Mouse (Mus musculus) liver, embryonic 16.5 days (tissue): Measurements from ENCODE around the gene Aff1. TPM values are rescaled to one million over a fixed set of nuclear protein-coding genes. Genes with fewer than 3 reads are reported as not detected.

ENCODE experiments used
- ATAC-seq: fragments of 200-750 bp; cut with Nextera tagmentation; 2 replicates; pipeline ENCODE4 v1.8.0; 2017; ENCODE audit warnings: low read depth, mild to moderate bottlenecking, moderate number of reproducible peaks, moderate library complexity
- H3K27ac ChIP-seq: fragments of 300-500 bp; sonication (generic); 2 replicates; pipeline ENCODE4 v1.5.1; 2014; ENCODE audit warnings: mild to moderate bottlenecking, low read length
- H3K27me3 ChIP-seq: fragments of 300-500 bp; sonication (generic); 2 replicates; pipeline ENCODE4 v1.6.1; 2014; ENCODE audit warnings: low read depth, low read length, mixed read lengths; ENCODE audit not compliant: control insufficient read depth, insufficient read depth
- H3K36me3 ChIP-seq: fragments of 300-500 bp; sonication (generic); 2 replicates; pipeline ENCODE4 v1.6.1; 2014; ENCODE audit warnings: mild to moderate bottlenecking; ENCODE audit not compliant: control insufficient read depth, insufficient read depth
- H3K4me1 ChIP-seq: fragments of 300-500 bp; sonication (generic); 2 replicates; pipeline ENCODE4 v1.6.1; 2014; ENCODE audit warnings: low read depth, low read length, mixed read lengths; ENCODE audit not compliant: control insufficient read depth
- H3K4me2 ChIP-seq: fragments of 300-500 bp; sonication (generic); 2 replicates; pipeline ENCODE4 v1.6.1; 2014; ENCODE audit warnings: low read depth, low read length, mixed read lengths
- H3K4me3 ChIP-seq: fragments of 300-500 bp; sonication (generic); 2 replicates; pipeline ENCODE4 v1.5.1; 2014; ENCODE audit warnings: low read depth, mild to moderate bottlenecking, low read length
- H3K9ac ChIP-seq: fragments of 300-500 bp; sonication (generic); 2 replicates; pipeline ENCODE4 v1.6.1; 2014; ENCODE audit warnings: low read depth, low read length
- H3K9me3 ChIP-seq: fragments of 300-500 bp; sonication (generic); replicated peaks from 2 replicates; pipeline ENCODE4 v1.6.1; 2016; ENCODE audit warnings: low read length; ENCODE audit not compliant: control insufficient read depth
- WGBS: fragments of 180-500 bp; shearing (Covaris S2); extraction: QIAGEN DNeasy Blood & Tissue Kit; methylation state at CpG from one replicate; pipeline ENCODE4 v1.1.7; 2014; ENCODE audit not compliant: insufficient replicate concordance; 5-methylcytosine and 5-hydroxymethylcytosine counted together
- polyA plus RNA-seq: library from polyadenylated mRNA; unstranded; fragments of >200 nt; fragmentation: Nextera tagmentation; extraction: Ambion mirVana; gene quantifications from 2 replicates; pipeline ENCODE4 v1.2.1, GENCODE M21; 2015

Gene Aff1
- polyA plus RNA-seq, 1 experiment from 2014 or later, result 17.7 TPM

DNA sequence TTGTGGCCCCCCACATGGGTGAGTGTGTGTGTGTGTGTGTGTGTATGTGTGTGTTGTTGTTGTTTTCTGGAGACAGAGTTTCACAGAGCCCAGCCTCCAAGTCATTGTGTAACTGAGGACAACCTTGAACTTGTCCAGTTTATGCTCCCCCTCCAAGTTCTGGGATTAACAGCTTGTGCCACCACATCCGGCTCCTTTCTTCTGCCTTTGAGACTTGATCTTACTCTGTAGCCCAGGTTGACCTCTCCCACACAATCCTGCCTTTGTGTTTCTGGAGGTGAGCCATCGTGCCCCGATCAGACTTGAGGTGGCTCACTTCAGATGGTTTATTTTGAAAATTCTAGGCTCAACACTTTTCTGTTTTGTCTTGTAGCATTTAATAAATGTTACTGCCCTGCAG is 10.3 kb upstream of the Aff1 start:
- Histone ChIP-seq H3K9me3 (no peaks in the 10 kb centered on the region), H3K9ac (no peak overlapping the region), H3K36me3 (no peaks in the 10 kb centered on the region), H3K4me1 (no peaks in the 10 kb centered on the region), H3K27ac (no peak overlapping the region), H3K4me2 (no peak overlapping the region), H3K4me3 (no peak overlapping the region), H3K27me3 (no peaks in the 10 kb centered on the region)
- ATAC-seq, result no peak
- 54% methylated on average over 3 of the region's 3 CpGs for WGBS

DNA sequence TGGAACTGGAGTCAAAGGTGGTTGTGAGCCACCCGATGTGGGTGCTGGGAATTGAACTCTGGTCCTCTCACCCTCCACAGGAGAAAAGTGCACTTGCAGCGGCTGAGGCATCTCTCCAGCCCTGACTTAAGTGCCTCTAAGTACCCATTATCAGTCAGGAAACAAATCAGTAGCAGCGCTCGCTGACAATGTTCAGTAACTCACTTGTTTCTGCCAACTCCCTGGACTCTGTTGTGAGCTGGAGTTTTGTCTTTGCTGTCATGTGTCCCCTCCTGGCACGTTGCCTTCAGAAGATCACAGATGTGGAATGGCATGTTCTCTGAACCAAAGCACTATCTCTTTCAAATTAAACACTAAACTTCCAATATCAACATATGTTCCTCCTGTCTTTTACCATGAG is 2.5 kb upstream of the Aff1 start:
- Histone ChIP-seq H3K4me3 (no peak overlapping the region), H3K9me3 (no peaks in the 10 kb centered on the region), H3K27me3 (peaks cover 24% of the 10 kb centered on the region), H3K9ac (no peak overlapping the region), H3K27ac (no peak overlapping the region), H3K4me2 (no peak overlapping the region), H3K4me1 (peaks cover 11% of the 10 kb centered on the region), H3K36me3 (no peaks in the 10 kb centered on the region)
- no peak for ATAC-seq
- 53% methylated on average over 5 of the region's 5 CpGs for WGBS

DNA sequence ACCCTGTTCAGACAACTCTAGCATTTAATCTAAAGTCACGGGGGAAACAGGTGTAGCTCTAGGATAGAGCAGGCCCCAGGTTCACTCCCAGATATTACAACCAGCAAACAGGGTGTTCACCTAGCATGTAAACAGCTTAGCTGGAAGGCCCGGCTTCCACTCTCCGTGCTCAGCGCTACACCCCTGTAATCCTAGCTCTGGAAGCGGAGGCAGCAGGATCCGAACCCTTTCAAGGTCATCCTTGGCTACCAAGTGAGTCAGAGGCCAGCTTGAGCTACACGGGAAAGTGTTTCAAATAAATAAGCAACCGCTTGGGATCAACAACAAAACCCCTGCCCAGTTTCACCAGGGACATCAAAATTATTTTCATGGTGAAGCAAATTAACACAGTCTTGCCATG is 2.0 kb upstream of the Aff1 start:
- 78% methylated on average over 8 of the region's 8 CpGs for WGBS
- Histone ChIP-seq H3K36me3 (no peaks in the 10 kb centered on the region), H3K9ac (no peak overlapping the region), H3K9me3 (no peaks in the 10 kb centered on the region), H3K27me3 (peaks cover 30% of the 10 kb centered on the region), H3K4me1 (peaks cover 11% of the 10 kb centered on the region), H3K4me2 (no peak overlapping the region), H3K27ac (no peak overlapping the region), H3K4me3 (no peak overlapping the region)
- no peak for ATAC-seq

DNA sequence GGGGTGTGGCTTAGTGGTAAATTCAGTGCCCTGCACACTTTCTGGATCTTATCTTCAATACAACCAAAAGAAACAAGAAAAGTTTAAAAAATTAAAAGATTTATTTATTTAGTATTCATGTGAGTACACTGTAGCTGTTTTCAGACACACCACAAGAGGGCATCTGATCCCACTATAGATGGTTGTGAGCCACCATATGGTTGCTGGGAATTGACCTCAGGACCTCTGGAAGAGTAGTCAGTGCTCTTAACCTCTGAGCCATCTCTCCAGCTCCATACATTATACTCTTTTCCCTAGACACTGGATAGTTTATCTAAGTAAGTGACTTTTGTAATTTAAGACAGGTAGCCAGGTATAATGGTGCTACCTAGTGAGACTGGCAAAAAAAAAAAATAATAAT is 1.0 kb upstream of the Aff1 start:
- no peak for ATAC-seq
- no peak overlapping the region; the same call in none of the 2 replicates for H3K4me3 ChIP-seq
- H3K27me3 ChIP-seq, result peaks cover 34% of the 10 kb centered on the region

DNA sequence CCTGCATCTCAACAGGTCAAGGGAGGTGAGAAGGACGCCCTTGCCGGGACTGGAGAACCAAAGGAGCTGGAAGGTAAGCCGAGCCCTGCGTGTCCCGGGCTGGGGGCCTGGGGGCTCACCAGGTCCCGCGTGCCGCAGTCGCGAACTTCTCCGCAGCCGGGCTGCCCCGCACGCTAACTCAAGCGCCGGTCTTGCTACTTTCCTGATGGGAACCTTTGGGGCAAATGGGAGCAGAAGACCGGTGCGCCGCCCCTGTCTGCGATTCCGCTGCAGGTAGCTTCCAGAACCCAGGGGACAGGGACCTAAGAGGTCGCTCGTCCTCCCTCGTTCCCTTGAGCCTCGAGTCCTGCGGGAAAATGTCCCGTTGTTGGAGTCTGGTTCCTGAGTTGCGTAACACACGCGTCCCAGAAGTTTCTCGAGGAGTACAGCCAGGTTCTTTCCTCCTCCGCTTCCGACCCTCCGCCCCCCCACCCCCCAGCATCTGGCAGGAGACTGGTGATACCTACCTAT is 412 bp downstream of the Aff1 start:
- Histone ChIP-seq H3K36me3 (no peaks in the 10 kb centered on the region), H3K4me1 (peaks cover 11% of the 10 kb centered on the region), H3K27me3 (peaks cover 43% of the 10 kb centered on the region), H3K9me3 (no peaks in the 10 kb centered on the region), H3K9ac (peak overlapping the region; percentile 60), H3K4me2 (peak overlapping the region; percentile 97), H3K4me3 (peak overlapping the region; percentile 73), H3K27ac (no peak overlapping the region)
- under 1% methylated on average over 34 of the region's 34 CpGs for WGBS
- peak; percentile 8; the same call in 1 of the 2 replicates for ATAC-seq

More for the DNA sequence above, 1.0 kb upstream of the Aff1 start:
- no peak overlapping the region for H3K27ac ChIP-seq
- H3K4me1 ChIP-seq, result peaks cover 11% of the 10 kb centered on the region
- peak overlapping the region; percentile 97; the same call in 1 of the 2 replicates for H3K4me2 ChIP-seq
- H3K36me3 ChIP-seq, result no peaks in the 10 kb centered on the region
- no peaks in the 10 kb centered on the region for H3K9me3 ChIP-seq
- H3K9ac ChIP-seq, result no peak overlapping the region

DNA sequence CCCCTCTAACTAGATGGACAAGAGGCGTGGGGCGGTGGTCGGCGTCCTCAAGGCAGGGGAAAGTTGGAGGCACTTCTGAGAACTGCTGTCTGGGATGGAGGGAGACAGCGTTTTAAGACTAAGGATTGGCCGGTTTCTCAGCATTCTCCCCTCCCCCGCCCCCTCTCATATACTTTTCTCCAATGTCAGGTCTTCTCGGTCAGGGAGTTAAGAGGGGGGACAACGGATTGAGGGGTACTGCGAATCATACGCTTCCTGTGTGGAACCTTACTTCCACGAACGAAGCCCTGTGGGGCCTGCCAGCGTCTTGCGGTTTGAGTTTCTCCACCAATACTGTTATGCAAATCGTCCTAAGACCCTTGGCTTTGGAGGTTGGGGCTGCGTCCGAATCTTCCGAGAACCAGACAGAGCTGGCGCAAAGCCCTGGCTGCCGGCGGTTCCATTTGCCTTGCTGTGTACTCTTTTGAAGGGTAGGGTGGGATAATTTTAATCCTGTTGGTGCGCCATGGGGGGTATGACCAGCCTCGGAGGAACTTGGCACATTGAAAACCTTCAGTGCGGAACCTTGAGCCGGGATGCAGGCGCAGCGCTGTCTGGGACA is 967 bp downstream of the Aff1 start:
- Histone ChIP-seq H3K4me3 (peak overlapping the region; percentile 73), H3K27me3 (peaks cover 43% of the 10 kb centered on the region), H3K36me3 (no peaks in the 10 kb centered on the region), H3K9me3 (no peaks in the 10 kb centered on the region), H3K9ac (peak overlapping the region; percentile 60; the same call in 1 of the 2 replicates), H3K4me2 (peak overlapping the region; percentile 97), H3K4me1 (peaks cover 11% of the 10 kb centered on the region), H3K27ac (no peak overlapping the region; the same call in 1 of the 2 replicates)
- ATAC-seq, result no peak
- WGBS, result under 1% methylated on average over 28 of the region's 28 CpGs

DNA sequence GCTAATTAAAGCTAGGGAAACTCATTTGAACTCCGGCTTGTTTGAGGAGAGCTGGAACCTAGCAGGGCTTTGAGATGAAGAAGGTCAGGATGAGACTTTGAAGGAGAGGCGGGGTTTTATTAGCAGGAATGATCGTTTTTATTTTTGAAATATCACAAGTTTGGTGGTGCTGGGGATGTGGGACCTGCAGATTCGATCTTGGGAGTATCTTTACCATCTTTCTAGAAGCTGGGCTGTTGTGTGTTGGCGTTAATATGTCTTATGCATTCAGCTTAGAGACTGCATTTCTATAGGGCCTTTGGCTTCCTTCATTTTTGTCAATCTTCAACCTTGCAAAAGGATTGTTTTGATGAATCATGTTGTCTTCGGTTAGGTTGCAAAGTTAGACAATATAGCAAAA is 1.9 kb downstream of the Aff1 start:
- Histone ChIP-seq H3K4me2 (peak overlapping the region; percentile 97; the same call in 1 of the 2 replicates), H3K4me3 (peak overlapping the region; percentile 73), H3K4me1 (peaks cover 11% of the 10 kb centered on the region), H3K36me3 (no peaks in the 10 kb centered on the region), H3K9ac (no peak overlapping the region), H3K9me3 (no peaks in the 10 kb centered on the region), H3K27ac (no peak overlapping the region), H3K27me3 (peaks cover 43% of the 10 kb centered on the region)
- WGBS, result 42% methylated on average over 6 of the region's 6 CpGs
- ATAC-seq, result no peak

DNA sequence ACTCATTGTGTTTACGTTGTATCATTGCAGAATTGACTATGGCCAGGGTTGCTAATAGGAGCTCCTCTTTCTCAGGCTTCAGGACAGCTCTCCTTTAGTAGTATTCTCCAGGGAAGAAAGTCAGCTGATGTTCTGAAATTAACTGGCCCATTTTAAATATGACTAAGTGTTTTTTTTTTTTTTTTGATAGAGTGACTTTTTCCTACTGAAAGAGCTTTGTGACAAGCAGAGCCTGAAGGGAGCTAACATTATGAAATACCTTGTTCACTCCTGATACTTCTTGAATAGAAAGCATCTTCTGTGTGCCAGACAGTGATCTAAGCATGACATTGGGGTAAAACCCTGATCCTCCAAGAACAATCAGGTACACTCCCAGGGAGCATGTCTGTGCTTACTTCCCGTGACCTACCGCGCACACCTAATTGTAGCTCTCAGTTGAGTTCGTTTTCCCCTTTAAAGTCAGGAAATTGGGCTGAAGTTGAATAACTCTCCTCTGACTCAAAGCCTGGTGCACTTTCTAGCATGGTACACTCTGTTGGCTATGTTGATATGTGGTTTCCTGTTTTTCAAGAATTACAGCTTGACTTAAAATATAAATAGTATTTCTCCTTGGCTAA is 5.8 kb downstream of the Aff1 start:
- no peak overlapping the region for H3K27ac ChIP-seq
- no peak overlapping the region for H3K4me3 ChIP-seq
- no peaks in the 10 kb centered on the region for H3K9me3 ChIP-seq
- no peaks in the 10 kb centered on the region for H3K36me3 ChIP-seq
- no peak overlapping the region for H3K4me2 ChIP-seq
- H3K27me3 ChIP-seq, result peaks cover 35% of the 10 kb centered on the region
- WGBS, result 50% methylated on average over 5 of the region's 5 CpGs
- no peak overlapping the region for H3K9ac ChIP-seq
- peaks cover 4% of the 10 kb centered on the region for H3K4me1 ChIP-seq
- ATAC-seq, result no peak

DNA sequence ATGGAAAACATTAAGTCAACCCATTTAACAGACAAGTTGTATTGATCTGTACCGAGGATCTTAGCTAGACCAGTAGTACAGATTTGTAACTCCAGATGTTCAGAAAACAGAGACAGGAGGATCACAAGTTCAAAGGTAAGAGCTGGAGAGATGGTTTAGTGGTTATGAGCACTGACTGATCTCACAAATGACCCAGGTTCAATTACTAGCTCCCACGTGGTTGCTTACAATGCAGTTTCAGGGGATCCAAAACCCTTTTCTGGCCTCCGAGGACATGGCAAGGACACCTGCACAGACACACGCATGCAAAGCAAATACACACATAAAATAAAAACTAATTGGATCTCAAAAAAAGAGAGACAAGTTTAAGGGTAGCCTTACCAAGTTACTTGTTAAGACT is 6.4 kb downstream of the Aff1 start:
- Histone ChIP-seq H3K36me3 (no peaks in the 10 kb centered on the region), H3K4me2 (no peak overlapping the region), H3K9me3 (no peaks in the 10 kb centered on the region), H3K4me1 (no peaks in the 10 kb centered on the region), H3K27ac (no peak overlapping the region), H3K9ac (no peak overlapping the region), H3K27me3 (peaks cover 29% of the 10 kb centered on the region), H3K4me3 (no peak overlapping the region)
- no peak for ATAC-seq
- 46% methylated on average over 4 of the region's 4 CpGs for WGBS
